Mouse (Mus musculus) liver, embryonic 14.5 days (tissue): ENCODE results near the gene Zfp105.

Experiments used
- CTCF ChIP-seq: IDR thresholded peaks from 2 replicates; pipeline ENCODE4 v1.5.1; 2016; ENCODE audit warnings: antibody characterized with exemption, low read depth, control low read depth
- EP300 ChIP-seq: IDR thresholded peaks from 2 replicates; pipeline ENCODE4 v1.6.1; 2016; ENCODE audit warnings: antibody characterized with exemption, low read depth

DNA sequence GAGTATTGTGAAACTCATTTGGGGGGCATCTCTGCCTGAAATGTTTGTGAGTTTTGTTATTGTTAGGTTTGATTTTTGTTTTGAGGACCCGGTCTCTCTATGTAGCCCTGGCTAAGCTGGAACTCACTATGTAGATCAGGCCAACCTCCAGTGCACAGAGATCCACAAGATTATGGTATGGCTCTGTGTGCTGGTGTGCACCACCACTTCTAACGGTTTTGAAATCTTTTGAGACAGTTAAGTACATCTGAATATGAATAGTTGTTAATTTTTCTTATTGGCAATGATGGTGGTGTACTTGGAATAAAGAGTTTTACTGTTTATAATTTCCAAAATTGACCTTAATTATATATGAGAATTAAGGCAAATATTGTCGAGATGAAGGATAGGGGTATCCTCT, 436 bp upstream of the Zfp105 start:
- TF ChIP-seq CTCF (no peak), EP300 (no peak)
